Mouse (Mus musculus) lung, postnatal 14 days (tissue): ENCODE results near the gene Tm9sf1.

Experiments used
- DNase-seq: peaks from one replicate; pipeline ENCODE4 v3.0.0; 2021

Gene Tm9sf1

DNA sequence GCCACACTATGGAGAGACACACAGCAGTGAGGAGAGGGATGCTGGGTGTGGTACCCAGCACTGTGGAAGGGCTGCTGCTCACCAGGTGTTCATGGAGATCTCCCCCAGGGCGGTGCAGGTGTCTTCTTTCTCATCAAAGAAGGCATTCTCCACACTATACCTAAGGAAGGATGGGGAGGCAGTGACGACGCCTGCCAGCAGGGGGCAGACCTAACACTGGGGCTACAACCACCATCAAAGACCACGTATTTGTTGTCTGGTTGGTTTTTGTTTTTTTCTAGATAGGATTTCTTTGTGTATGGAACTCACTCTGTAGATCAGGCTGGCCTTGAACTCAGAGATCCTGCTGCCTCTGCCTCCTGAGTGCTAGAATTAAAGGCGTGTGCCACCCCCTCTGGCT is 14.3 kb downstream of the Tm9sf1 start:
- peak; percentile 73 for DNase-seq

DNA sequence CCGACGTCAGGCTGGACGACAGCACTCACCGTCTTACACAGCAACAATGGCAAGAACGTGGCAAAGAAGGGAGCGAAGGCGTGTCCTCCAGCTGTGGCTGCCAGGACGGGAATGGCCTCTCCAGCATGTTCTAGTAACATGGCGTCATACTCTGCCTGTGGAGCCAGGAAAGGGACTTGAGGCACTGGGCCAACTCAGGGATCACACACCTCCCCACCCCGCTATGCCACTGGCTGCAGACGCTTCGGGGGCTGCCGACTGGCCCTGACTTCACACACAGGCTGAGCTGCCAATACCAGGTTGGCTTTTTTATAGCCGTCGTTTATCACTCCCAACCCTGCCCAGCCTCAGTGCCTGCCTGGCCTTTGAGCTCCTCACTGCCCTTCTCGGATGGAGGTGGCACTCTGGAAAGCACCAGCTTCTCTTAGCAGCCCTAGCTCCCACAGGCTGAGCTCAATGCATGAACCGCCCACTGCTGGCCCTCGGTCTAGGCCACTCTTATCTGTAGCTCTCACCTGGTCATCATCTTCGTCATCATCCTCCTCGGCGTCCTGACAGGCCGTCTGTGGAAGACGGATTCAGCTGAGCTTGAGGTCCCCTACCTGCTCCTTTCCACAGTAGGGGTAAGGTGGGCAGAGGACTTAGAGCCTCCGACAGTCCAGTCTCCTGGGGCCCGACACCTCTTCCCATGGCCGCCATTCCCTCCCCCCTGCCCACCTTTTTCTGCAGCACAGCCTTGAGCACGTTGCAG is 15.4 kb downstream of the Tm9sf1 start:
- no peak for DNase-seq

DNA sequence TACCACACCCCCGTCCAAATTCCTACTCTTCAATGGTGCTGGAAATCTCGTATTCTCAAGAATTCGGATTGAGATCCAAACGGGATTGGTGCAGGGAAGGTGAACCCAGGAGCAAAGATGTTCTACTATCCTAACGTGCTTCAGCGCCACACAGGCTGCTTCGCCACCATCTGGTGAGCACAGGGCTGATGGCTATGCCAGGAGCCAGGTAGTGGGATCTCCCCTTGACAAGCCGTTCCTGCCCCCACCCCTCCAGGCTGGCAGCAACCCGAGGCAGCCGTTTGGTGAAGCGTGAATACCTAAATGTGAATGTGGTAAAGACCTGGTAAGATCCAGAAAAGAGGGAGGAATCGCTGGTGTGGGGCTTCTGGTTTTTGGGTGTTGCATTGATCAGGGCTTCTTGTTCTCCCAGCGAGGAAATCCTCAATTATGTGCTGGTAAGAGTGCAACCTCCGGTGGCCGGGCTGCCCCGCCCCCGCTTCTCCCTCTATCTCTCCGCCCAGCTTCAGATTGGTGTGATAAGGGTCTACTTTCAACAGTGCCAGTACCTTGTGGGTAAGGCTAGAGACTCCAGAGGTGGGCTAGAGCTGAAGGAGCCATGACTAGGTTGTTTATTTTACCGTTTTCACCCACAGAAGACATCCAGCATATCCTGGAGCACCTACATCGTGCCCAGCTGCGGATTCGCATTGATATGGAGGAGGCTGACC is 25.0 kb downstream of the Tm9sf1 start:
- DNase-seq: no peak

DNA sequence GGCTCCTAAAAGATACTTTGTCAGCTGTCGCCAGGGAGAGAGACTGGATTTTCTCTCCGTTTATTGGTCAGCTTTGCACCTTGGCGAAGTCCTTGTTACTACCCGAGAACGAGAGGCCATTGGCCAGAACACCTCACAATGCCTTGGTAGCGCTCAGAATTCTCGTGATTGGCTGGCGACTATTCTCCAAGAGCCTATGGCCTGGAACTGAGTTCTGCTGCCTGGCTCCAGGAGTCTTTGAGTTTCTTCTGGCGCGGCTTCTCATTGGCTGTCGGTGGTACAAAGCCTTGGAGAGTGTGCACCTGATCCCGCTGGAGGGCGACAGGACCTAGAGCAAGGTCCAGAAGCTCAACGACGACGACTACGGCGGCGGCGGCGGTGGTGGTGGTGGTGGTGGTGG is 25.8 kb downstream of the Tm9sf1 start, which contains the start of gene Rec8:
TSS of gene Rec8 (plus strand) at position 216 of the 400 bp plus-strand sequence.
- peak; percentile 35 for DNase-seq

DNA sequence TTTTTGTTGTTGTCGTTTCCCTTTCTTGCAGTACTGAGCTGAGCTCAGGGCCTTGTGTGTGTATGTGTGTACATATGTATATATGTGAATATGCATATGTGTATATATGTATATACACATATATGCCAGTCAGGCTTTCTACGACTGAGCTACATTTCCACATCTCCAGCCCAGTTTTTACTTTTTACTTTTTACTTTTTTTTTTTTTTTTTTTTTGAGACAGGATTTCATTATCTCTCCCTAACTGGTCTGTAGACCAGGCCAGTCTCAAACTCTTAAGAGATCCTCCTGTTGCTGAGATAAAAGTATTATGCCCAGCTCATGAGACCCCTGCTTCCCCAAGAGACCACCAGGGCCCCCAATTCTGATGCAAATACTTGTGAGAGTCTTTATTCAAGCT is 26.8 kb downstream of the Tm9sf1 start:
- no peak for DNase-seq

DNA sequence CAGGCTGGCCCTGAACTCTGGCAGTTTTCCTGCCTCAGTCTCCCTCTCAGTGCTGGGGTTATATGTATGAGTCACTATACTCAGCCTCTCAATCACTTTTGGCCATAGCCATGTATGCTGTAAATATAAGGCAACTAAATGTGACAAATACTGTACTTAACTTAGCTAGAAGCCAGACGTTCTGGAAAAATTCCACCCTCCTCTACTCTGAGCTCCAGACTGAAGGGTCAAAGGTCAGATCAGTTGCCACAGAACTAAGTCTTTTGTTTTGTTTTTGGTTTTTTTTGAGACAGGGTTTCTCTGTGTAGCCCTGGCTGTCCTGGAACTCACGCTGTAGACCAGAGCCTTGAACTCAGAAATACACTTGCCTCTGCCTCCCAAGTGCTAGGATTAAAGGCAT is 27.7 kb downstream of the Tm9sf1 start:
- DNase-seq: no peak

DNA sequence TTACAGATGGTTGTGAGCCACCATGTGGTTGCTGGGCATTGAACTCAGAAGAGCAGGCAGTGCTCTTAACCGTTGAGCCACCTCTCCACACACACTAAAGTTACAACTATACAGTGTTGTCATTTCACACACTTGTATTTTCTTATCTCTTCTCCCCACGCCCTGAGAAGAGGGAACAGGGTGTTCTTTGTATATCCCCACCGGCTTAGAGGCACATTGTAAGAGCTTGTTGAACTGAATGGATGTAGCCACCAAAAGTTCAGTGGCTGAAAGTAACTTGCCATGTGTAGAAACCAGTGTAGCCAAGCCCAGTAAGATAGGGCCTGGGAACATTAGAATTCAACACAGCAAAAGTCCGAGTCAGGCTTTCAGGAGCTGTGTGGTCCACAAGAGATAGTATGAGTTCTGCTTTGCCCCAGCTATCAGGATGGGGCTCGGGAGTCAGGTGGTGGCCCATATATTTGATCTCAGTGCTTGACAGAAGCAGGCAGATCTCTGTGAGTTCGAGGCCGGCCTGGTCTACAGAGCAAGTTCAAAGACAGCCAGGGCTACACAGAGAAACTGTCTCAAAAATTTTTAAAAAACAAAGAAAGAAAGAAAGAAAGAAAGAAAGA is 28.9 kb downstream of the Tm9sf1 start:
- DNase-seq: no peak

DNA sequence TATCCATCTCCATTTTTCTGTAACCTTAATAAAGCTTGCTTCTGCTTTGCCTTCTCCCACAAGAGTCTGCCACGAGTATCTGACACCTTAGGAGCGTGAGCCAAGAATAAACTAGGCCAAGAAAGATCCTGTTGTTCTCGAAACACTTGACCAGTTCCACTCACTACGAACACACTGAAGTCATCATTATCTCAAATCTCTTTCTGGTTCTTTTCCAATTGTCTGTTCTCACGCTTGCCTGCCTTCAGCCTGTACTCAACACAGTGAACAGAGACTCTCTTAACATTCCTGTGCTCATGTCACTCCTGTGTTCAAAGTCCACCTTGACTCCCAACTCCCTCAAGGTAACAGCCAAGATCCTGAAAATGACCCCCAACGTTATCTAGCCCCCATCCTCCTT is 30.3 kb downstream of the Tm9sf1 start:
- DNase-seq: no peak

DNA sequence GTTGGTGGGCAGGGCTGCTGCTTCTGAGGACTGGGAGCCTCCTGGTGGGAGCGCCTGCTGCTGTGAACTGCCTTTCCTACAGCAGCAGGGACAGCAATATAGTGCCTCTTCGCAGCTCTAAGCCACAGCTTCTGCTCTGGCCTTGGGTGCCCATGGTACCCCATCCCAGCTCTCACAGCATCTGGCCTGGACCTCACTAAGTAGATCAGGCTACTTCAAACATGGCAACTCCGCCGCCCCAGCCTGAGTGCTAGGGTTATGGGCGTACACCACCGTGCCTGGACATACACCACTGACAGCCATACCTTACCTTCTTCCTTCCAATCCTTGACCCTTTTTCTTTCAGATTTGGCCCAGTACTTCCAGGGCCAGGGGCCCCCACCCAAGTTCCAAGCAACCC is 35.3 kb downstream of the Tm9sf1 start:
- no peak for DNase-seq

DNA sequence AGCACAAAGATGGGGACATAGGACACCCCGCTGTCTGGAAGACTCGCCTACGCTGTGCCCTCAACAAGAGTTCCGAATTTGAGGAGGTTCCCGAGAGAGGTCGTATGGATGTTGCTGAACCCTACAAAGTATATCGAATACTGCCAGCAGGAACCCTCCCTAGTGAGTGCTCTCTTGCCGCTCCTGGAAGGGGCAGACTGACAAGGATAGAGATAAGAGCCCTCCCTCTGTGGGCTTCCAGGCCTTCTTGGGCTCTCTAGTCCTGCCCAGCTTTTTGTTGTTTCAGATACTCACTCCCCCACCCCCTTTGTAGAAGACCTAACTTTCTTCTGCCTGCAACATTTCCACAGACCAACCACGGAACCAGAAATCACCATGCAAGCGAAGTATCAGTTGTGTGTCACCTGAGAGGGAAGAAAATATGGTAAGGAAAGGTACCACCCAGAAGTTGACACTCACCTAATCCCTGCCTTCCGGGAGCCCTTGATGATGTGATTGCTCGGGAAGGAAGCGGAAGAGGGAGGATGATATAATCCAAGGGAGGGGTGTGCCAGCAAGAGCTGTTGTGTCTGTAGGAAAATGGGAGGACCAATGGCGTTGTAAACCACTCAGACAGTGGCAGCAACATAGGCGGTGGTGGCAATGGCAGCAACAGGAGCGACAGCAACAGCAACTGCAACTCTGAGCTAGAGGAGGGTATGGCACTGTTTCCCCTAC is 37.7 kb downstream of the Tm9sf1 start:
- DNase-seq: no peak

DNA sequence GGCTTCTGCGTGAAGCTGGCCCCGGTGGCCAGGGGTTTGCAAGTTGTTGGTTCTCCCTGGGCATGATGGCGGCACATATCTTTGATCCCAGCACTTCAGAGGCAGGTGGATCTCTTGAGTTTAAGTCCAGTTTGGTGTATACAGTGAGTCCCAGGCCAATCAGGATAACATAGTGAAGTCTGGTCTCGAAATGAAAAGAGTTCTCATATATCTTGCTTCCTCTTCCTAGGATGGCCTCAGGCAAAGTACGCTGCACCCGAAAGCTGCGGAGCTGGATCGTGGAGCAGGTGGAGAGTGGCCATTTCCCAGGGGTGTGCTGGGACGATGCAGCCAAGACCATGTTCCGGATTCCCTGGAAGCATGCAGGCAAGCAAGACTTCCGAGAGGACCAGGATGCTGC is 38.8 kb downstream of the Tm9sf1 start:
- DNase-seq: no peak

DNA sequence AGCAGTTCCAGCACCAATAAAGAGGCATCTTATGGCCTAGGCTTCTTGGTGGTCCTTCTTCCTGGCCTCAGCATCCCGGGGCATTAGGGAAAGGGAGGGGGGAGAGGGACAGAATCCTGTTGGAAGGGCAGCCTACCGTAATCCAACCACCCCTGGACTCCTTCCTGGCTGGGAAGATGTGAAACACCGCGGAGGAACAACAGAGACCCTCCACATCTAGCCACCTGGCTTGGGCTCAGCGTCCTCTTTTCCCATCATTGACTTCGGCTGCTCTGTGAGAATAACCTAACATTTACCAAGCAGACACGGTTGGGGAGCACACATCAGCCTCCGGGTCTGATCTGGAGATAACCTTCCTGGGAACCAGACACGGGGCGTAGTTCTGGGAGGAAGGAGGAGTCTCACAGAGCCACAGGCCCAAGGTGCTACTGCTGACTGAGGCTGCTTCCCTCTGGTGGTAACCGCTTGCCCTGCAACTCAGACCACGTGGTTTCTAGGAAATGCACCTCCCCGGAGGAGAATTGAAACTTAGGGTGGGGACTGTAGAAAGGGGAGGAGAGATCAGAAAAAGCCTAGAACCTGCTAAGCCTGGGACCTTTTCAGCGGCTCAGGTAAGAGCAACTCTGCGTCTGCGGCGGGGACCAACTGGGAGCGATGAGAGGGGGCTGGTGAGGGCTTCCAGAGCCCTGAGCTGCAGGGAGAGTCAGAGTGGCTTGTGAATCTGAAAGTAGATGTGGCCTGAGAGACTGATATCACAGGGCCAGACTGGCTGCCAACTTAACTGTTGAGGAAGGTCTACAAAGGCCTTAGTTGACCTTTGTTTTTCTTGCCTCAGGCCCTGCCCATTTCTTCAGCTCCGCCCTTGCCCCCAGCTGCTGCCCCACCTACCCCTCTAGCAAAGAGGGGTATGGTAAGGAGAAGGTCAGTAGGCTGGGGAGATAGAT is 39.7 kb downstream of the Tm9sf1 start:
- DNase-seq: peak; percentile 94

DNA sequence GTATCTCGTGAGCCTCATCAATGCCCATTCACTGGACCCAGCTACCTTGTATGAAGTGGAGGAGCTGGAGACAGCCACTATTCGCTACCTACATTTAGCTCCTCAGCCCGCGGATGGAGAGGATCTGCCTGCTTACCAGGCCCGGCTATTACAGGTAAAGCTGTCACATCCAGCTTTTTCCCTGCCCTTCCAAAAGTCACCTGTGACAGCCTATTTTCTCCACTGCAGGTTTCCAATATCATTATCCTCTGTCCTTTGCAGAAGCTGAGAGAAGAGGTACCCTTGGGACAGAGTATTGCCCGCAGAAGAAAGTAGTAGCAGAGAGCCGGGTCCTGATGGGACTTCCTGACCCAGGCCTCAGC is 40.4 kb downstream of the Tm9sf1 start, which contains the start of gene Irf9:
TSS of gene Irf9 (plus strand) at position 301 of the 362 bp plus-strand sequence.
- no peak for DNase-seq

DNA sequence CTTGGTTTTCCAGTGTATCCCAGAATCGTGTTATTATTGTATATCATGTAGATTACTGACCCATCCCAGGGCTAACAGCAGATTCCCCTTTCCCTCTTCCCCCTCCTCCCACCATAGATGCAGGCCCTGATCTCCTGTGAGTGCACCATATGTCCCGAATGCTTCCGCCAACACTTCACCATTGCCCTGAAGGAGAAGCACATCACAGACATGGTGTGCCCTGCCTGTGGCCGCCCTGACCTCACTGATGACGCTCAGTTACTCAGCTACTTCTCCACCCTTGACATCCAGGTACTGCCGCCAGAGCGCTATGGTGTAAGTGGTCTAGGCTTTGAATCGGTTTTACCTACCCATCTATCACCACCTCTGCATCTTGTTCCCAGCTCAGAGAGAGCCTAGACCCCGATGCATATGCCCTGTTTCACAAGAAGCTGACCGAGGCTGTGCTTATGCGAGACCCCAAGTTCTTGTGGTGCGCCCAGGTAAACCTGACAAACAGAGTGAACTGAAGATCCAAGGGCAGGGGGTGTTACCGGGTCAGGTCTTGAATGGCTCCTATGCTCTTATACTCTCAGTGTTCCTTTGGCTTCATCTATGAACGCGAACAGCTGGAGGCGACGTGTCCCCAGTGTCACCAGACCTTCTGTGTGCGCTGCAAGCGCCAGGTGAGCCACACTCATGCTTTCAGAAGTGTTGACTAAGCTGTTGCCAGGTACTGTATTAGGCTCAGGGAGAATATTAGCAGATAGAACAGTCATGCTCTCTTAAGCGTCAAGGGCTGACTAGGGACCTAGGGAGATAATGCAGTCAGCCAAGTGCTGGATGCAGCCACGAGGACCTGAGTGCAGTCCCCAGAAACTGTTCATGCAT is 44.9 kb downstream of the Tm9sf1 start:
- DNase-seq: no peak

DNA sequence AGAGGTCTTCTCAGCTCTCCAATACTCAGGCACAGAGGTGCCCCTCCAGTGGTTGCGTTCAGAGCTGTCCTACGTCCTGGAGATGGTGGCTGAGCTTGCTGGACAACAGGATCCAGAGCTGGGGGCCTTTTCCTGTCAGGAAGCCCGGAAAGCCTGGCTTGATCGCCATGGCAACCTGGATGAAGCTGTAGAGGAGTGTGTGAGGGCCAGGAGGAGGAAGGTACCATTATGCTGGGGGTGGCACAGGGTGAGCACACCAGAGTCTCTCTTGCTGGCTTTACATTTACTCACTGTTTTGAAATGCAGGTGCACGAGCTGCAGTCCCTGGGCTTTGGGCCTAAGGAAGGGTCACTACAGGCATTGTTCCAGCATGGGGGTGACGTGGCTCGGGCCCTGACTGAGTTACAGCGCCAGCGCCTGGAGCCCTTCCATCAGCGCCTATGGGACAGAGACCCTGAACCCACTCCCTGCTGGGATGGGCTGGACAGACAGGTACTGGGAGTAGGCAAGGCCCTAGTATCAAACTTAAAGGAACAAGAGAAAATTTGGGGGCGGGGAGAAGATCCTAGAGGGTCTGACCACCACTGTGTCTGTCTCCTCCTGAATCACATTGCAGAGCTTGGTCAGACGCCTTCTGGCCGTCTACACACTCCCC is 47.4 kb downstream of the Tm9sf1 start:
- DNase-seq: no peak

DNA sequence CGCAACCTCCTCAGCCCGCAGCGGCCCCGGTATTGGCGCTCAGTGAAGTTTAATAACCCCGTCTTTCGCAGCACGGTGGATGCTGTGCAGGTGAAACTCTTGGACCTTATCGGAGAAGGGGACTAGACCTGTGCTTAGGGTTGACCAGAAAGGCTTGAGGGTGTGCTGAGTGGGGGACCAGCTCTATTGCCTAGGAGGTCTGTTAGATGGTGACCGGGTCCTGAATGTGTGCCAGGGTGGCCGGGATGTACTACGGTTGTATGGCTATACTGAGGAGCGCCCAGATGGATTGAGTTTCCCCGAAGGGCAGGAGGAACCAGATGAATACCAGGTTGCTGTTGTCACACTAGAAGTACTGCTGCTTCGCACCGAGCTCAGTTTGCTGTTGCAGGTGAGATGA is 51.4 kb downstream of the Tm9sf1 start:
- no peak for DNase-seq

DNA sequence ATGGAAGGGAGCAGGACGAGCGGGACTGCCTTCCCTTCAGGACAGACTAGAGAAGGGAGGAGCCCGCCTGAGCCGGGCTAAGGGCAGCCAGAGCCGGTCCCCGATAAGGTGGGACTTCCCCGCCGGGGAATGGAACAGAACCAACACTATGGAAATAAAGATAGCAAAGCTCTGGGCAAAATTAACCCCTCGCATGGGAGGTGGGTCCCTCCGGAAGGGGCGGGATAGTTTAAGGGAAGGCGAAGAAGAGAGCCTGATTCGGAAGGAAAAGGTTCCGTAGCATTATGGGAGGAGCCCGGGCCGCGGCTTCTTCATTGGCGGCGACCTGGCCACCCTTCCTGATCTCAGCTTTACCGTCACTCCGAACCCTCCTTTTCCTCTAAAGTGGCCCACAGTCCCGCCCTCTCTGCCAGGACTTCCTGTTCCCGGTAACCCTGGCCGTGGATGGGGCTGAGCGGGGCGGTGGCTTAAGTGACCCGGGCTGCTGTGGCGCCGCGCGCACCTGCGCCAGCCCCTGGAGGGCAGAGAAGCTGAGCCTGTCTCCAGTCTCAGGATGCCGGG is 52.2 kb downstream of the Tm9sf1 start, which contains the start of gene Rnf31:
TSS of gene Rnf31 (plus strand) at position 378 of the 561 bp plus-strand sequence.
- DNase-seq: peak; percentile 95

DNA sequence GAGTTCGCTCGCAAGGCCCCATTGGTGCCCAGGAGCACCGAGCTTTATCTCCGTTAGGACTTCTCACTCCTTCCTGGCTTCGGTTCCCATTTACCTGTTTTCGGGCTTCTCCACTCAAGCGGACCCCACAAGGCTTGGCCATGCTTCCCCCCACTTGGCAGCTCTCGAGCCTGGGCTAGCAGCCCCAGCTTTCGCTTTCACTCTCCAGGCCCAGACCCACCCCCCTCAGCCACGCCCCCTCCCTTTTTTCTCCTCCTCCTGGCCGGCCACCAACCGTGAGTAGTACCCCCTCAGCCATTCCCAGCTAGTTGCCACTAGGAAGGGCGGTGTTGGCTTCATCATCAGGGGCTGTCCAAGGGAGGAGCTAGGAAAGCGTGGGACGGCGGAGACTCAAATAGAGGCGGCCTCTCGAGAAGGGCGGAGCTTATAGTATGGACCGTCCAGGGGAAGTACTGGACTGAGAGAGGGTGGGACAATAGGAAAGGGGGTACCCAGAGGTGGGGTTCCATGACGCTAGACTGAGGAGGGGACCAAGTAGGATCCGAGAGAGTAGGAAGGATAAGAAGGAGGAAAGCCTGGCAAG is 52.8 kb downstream of the Tm9sf1 start, which contains the start of gene Psme2:
TSS of gene Psme2 (minus strand) at position 366 of the 583 bp plus-strand sequence.
- DNase-seq: peak; percentile 94

DNA sequence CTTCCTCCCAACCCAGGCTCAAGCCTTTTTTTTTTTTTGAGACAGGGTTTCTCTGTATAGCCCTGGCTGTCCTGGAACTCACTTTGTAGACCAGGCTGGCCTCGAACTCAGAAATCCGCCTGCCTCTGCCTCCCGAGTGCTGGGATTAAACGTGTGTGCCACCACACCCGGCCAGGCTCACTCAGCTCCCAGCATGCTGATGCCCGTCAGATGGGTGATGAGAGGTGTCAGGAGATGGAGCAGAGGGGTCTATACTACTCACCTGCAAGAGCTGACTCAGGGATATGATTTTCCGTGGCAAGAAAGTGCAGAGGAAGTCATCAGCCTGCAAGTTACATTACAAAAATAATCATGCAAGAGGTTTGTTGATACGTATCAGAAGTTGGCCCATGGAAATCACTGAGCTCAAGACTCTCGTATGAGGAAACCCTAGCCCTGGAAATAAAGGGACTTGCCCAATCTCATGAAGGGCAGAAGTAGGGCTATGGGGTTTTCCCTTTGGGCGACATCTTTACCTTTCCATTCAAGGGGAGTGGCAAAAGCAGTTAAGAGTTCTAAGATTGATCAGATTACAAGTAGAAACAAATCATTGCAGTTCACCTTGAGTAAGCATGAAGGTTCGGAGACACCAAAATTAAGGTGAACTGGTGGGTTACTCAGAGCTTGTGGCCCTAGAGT is 53.7 kb downstream of the Tm9sf1 start:
- no peak for DNase-seq
